Mouse (Mus musculus): ENCODE results near the gene Cyp27a1.

GRCm38 (mm10) chr1:74677843-74678242 lies 35.5 kb upstream of the Cyp27a1 start:
- TF ChIP-seq CTCF (IDR thresholded peaks at IDR 0.05) (no peak), EP300 (IDR thresholded peaks at IDR 0.05) (no peak)
